Mouse (Mus musculus) 3T3-L1 (cell line): ENCODE results near the gene Nipa2.
"Not testable (repeated sequence)": the region's sequence is repeated elsewhere in the genome, so short reads cannot be mapped to it uniquely, and the experiment has no call there.

Source experiments
- DNase-seq: peaks from one replicate; pipeline ENCODE4 v3.0.0-alpha.2; 2015; ENCODE audit warnings: low read depth, low spot score

The Nipa2 gene

DNA sequence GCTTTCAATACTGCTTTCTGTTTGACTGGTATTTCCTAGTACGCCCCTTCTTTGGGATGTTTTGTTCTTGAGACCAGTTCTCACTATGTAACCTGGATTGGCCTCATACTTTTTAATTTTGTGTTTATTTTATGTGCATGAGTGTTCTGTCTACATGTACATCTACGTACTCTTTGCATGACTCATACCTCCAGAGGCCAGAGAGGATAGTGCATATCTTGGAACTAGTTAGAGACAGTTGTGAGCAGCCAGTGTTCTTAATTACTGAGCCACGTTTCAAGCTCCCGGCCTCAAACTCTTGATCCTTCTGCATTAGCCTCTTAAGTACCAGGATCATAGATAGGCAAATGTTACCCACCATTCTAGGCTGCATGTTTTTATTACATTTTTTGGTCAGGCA is 23.9 kb downstream of the Nipa2 start:
- DNase-seq: peak; percentile 67

DNA sequence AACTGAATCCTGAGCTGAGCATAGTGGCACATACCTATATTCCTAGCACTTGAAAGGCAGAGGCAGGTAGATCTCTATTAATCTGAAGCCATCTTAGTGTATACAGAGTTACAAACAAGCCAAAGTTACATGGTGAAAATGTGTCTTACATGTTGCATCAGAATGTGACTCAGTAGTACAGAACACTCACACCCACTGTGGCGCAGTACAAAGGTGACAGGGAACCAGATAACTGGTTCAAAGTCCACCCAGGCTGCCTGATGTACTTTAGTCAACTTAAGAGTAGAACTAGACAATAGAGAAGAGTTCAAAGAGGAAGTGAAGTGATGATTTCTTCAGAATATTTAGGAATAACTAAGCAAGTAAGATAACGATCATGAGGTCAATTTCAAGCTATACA is 27.3 kb downstream of the Nipa2 start:
- DNase-seq: peak; percentile 24

DNA sequence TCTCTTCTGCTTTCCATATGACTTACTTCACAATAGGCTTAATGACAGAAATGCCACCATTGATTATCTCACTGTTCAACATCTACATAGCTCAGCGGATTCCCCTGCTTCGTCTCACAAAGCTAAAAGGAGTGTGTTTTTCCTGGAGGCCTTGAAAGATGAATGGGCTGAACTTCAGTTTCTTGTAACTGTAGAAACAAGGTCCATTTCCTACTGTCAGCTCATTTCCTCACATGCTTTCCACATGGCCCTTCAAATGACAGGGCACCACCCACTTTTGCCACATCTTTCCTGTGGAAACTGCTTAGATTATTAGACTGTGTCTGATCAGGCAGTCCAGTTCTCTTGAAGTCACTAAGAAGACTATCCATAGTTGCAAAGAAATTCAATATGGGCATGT is 33.6 kb downstream of the Nipa2 start:
- DNase-seq: no peak

DNA sequence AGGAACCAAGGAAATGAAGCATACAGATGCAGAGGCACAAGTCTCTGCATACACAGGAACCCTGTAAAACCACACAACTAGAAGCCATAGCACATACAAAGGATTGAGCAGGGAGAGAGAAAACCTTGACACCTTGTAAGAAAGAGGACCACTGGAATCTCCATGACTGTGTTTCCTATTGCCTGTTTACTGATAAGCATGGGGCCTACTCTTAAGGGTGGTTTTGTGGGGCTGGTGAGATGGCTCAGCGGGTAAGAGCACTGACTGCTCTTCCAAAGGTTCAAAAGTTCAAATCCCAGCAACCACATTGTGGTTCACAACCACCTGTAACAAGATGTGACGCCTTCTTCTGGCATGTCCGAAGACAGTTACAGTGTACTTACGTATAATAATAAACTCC is 35.0 kb downstream of the Nipa2 start:
- DNase-seq: peak; percentile 5

DNA sequence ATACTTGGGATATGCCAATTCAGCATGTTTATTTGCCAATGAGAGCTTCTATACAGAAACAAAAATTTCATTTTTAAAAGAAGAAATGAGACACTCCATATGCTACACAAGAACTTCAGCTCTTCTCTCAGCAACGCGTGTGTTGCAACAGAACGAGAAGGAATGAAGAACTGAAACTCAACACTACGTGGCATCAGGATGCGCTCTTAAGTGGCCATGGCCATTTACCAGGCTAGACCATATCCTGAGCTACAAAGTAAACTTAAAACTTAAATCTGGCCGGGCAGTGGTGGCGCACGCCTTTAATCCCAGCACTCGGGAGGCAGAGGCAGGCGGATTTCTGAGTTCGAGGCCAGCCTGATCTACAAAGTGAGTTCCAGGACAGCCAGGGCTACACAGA is 43.9 kb downstream of the Nipa2 start:
- not testable (repeated sequence) for DNase-seq

DNA sequence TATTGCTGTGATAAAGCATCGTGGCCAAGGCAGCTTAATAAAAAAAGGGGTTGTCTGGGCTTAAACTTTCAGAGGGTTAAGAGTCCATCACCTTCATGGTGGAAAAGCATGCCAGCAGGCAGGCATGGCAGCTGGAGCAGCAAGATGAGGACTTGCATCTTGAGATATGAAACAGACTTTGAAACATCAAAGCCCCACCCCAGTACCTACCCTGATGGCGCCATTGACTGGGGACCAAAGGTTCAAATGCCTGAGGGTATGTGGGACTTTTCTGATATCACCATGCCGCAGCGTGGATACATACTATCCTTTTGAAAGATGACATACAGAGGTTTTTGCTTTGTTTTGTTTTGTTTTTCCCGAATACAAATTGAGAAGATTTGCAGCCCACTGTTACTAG is 50.2 kb downstream of the Nipa2 start:
- DNase-seq: no peak

DNA sequence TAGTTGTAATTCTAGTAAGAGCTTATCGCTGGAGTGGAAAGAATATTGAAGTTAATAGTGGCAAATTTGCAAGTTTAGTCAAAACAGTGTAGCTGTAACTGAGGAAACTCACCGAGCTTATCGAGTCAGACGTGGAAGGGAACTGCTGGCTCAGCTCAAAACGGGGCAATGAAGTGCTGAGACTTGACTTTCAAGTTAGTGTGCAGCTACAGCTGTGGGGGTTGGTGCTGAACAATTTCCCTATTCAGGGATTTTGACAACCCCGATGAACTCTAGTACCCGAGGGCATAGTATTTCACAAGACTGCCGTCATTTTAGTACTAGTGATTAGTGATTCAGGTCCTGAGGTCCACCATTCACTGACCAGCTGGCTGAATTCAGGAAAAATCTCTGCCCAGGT is 50.9 kb downstream of the Nipa2 start:
- no peak for DNase-seq

DNA sequence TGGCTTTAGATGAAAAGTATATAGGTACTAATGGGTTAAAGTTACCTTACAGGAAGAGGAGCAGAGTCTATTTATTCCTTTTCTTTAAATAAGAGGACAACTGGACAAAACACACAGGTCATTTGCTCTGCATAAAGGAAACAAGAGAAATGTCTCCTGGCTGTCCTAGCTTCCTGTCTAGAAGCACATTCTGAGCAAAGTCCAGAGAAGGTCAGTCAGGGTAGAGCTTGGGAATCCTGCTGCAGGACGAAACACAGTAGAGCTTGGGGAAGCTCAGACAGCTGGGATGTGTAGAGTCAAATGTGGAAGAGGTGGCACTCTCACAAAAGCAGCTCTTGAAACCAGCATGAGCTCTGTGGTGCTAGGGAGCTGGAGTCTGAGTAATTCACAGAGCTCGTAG is 51.9 kb downstream of the Nipa2 start:
- DNase-seq: no peak

DNA sequence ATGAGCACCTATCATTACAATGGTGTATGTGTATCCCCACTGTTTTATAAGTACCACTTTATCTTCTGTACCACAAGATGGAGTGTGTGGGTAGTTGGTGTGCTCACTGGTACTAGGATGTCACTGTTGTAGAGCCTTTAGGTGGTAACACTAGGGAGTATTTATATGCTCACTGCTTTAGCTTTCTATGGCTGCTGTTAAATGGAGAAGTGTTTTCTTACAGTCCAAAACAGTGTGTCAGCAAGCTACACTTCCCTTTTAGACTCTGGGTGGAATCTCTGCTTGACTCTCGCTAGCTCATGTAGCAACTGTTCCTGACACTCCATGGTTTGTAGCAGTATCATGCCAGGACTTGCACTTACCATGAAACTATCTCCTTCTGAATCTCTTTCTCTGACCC is 52.8 kb downstream of the Nipa2 start:
- no peak for DNase-seq

DNA sequence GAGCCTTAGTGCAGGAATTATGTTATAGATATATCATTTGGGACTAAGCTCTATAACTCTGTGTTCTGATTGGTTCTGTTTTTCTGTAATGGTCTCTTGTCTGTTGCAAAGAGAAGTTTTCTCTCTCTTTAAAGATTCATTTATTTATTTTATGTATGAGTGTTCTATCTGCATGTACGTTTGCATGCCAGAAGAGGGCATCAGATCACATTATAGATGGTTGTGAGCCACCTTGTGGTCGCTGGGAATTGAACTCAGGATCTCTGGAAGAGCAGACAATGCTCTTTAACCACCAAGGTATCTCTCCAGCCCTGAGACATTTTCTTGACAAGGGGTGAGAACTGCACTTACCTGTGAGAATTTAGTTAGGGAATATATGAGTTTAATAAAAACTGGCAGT is 56.8 kb downstream of the Nipa2 start:
- DNase-seq: no peak

DNA sequence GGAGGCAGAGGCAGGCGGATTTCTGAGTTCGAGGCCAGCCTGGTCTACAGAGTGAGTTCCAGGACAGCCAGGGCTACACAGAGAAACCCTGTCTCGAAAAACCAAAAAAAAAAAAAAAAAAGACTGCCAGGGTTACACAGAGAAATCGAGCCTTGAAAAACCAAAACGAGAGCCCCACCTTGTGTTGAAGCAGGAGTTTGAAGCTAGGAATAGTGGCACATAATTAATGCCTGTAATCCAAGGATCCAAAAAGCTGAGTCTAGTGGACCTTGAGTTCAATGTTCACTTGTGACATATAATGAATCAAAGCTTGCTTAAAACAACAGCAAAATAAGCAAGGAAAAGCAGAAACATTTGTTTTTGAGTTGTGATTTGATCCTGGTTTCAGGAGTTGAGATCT is 58.5 kb downstream of the Nipa2 start:
- peak; percentile 43 for DNase-seq

DNA sequence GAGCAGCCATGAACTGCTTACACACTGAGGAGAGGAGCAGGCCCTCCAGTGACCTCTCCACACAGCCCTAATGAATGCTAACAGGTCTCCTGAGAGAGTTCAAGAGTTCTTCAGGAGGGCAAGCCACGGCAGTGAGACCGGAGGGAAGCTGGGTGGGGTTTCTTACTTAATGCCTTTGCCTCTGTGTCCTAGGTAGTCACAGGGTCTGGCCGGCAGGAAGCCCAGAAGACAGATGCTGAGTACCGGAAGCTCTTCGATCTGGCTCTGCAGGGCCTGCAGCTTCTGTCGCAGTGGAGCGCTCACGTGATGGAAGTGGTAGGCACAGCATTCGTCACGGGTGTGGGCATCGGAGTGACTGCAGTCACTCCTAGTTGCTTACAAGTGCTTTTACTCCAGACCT is 70.5 kb downstream of the Nipa2 start:
- no peak for DNase-seq

DNA sequence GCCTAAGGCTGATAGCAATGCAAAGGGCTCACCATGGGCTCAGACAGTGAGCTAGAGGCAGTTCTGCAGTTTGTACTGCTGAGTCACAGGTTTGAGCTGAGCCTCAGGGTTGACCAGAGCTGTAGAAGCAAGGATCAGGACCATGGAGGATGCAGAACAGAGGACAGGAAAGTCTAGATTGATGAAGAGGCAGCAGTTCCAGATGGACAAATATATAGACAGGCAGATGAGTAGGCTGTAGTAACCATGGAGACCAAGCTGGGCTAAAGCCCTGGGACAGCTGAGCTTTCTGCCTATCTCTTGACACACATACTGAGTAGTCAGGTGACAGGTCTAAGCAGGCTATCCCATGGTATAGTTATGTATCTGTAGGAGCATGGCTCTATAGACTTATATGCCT is 71.5 kb downstream of the Nipa2 start:
- no peak for DNase-seq

DNA sequence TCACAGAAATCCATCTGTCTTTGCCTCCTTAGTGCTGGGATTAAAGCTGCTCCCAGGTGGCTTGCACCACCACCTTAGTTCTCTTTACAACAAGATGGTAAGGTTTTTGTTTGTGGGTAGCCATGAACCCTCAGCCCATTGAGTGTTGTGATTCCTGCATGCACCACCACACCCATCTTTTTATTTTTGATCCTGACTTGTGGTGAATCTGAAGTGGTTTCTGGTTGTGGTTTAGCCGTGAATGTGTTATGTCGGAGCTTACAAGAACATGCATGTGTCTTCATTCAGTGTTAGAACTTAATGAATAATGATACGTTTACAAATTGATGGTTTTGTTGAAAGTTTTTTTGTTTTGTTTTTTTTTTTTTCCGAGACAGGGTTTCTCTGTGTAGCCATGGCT is 72.3 kb downstream of the Nipa2 start:
- no peak for DNase-seq

DNA sequence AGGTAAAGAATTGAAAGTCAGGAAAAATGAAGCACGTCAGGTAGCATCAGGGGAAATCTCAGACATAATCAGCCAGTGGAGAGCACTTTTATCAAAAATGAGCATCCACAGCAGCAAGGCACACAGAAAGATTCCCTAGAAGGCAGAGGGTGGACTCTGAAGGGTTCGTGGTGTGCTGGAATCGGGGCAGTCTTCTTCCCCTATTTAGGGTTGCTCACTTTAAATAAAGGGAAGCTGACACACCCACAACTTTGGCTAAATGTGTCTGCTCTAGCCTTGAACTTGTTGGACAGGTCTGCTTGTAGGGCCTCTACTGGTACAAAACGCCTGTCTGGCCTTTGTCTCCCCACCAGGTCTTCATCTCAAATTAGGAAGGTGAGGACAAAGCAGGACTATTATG is 73.7 kb downstream of the Nipa2 start:
- DNase-seq: no peak
